Mouse (Mus musculus) limb, embryonic 14.5 days (tissue): ENCODE measurements at regions not wholly inside any gene's neighbourhood (a gene's known extent, or its start where the extent isn't known, plus 50 kb on each side); places are given as distances from the start of the nearest gene placed in this dataset.

Experiments
- ATAC-seq: fragments of 200-750 bp; cut with Nextera tagmentation; 2 replicates; pipeline ENCODE4 v1.8.0; 2017; ENCODE audit warnings: low read depth, moderate number of reproducible peaks, moderate TSS enrichment; ENCODE audit not compliant: low FRiP score
- DNase-seq: peaks from one replicate; pipeline ENCODE4 v3.0.0-alpha.2; 2015; ENCODE audit warnings: low spot score
- H3K27ac ChIP-seq: fragments of 300-500 bp; sonication (generic); replicated peaks from 2 replicates; pipeline ENCODE4 v1.5.1; 2014; ENCODE audit warnings: low read depth, mild to moderate bottlenecking, low read length, moderate library complexity, mixed read lengths
- H3K27me3 ChIP-seq: fragments of 300-500 bp; sonication (generic); 2 replicates; pipeline ENCODE4 v1.6.1; 2014; ENCODE audit warnings: low read length, mixed read lengths; ENCODE audit not compliant: control insufficient read depth, insufficient read depth
- H3K36me3 ChIP-seq: fragments of 300-500 bp; sonication (generic); 2 replicates; pipeline ENCODE4 v1.6.1; 2014; ENCODE audit warnings: mild to moderate bottlenecking, low read length, moderate library complexity, mixed read lengths; ENCODE audit not compliant: control insufficient read depth, insufficient read depth
- H3K4me1 ChIP-seq: fragments of 300-500 bp; sonication (generic); 2 replicates; pipeline ENCODE4 v1.6.1; 2014; ENCODE audit warnings: antibody characterized with exemption, low read length, mixed read lengths; ENCODE audit not compliant: control insufficient read depth, insufficient read depth
- H3K4me2 ChIP-seq: fragments of 300-500 bp; sonication (generic); replicated peaks from 2 replicates; pipeline ENCODE4 v1.6.1; 2014; ENCODE audit warnings: low read depth, mild to moderate bottlenecking, low read length, moderate library complexity; ENCODE audit not compliant: severe bottlenecking
- H3K4me3 ChIP-seq: fragments of 300-500 bp; sonication (generic); replicated peaks from 2 replicates; pipeline ENCODE4 v1.5.1; 2014; ENCODE audit warnings: low read length
- H3K9ac ChIP-seq: fragments of 300-500 bp; sonication (generic); 2 replicates; pipeline ENCODE4 v1.6.1; 2014; ENCODE audit warnings: mild to moderate bottlenecking, low read depth, low read length, moderate library complexity; ENCODE audit not compliant: severe bottlenecking
- H3K9me3 ChIP-seq: fragments of 300-500 bp; sonication (generic); 2 replicates; pipeline ENCODE4 v1.6.1; 2016; ENCODE audit warnings: low read length; ENCODE audit not compliant: control insufficient read depth
- POLR2A ChIP-seq: fragments of 200-500 bp; IDR thresholded peaks from 2 replicates; pipeline ENCODE4 v1.8.0; 2012; ENCODE audit warnings: inconsistent platforms, mild to moderate bottlenecking, moderate library complexity, borderline replicate concordance; ENCODE audit not compliant: insufficient read depth, insufficient read length; ENCODE audit errors: extremely low read depth
- WGBS: fragments of 180-500 bp; shearing (Covaris S2); extraction: QIAGEN DNeasy Blood & Tissue Kit; methylation state at CpG from one replicate; pipeline ENCODE4 v1.1.7; 2014; 5-methylcytosine and 5-hydroxymethylcytosine counted together

DNA sequence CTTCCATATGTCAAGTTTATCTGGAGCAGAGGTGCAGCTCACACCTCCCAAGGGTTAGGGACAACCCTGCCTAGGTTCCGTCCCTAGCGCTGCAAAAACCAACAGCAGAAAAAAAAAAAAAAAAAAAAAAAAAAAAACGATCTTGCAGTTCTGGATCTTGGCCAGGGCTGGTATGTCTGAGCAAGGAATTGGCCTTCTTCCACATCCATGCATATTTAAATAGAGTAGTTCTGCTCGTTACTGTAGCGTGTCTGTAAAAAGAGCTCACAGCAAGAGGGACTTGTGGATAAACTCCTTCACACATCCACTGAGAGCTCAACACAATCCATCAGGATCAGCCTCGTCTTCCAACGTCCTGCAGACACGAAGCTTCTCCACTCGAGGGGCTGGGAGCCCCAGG, 639.4 kb upstream of the Adam5 start:
- no peak for TF ChIP-seq POLR2A
- 0 out of 2 replicates have a peak, but pooled peaks have one; percentile 22 for ATAC-seq
- Histone ChIP-seq H3K27ac (peak overlapping the region; percentile 63), H3K36me3 (no peaks in the 10 kb centered on the region), H3K4me1 (peaks cover 42% of the 10 kb centered on the region), H3K4me3 (no peak overlapping the region), H3K4me2 (0 out of 2 replicates have a peak overlapping the region, but pooled peaks have one; percentile 5), H3K27me3 (no peaks in the 10 kb centered on the region), H3K9ac (no peak overlapping the region), H3K9me3 (no peaks in the 10 kb centered on the region)
- 17% methylated on average over 9 of the region's 9 CpGs for WGBS
- peak; percentile 79 for DNase-seq

DNA sequence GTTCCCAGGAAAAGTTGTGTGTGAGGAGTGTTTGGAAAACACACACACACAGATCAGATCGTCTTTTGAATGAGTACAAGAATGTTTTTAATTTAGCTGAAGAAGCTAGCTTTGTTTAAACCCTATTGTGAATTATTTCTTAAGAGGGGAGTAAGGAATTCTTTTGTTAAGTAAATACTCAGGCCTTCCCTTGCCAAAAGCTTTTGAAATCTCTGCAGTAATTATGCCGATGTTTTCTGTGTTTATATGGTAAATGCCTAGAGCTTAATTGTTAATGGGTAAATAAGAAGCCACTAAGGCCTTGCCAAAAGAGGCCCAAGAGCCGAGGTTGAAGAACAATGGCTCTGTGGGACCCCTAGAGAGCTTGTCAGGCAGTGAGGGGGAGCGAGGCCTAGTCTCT, 638.3 kb upstream of the Adam5 start:
- TF ChIP-seq POLR2A = no peak
- no peak overlapping the region for H3K9ac ChIP-seq
- no peak for ATAC-seq
- no peak for DNase-seq
- H3K36me3 ChIP-seq = no peaks in the 10 kb centered on the region
- peaks cover 42% of the 10 kb centered on the region for H3K4me1 ChIP-seq
- 0 out of 2 replicates have a peak overlapping the region, but pooled peaks have one; percentile 43 for H3K27ac ChIP-seq
- H3K4me3 ChIP-seq = no peak overlapping the region
- H3K9me3 ChIP-seq = no peaks in the 10 kb centered on the region
- WGBS = 40% methylated on average over 4 of the region's 4 CpGs
- no peaks in the 10 kb centered on the region for H3K27me3 ChIP-seq
- no peak overlapping the region for H3K4me2 ChIP-seq

DNA sequence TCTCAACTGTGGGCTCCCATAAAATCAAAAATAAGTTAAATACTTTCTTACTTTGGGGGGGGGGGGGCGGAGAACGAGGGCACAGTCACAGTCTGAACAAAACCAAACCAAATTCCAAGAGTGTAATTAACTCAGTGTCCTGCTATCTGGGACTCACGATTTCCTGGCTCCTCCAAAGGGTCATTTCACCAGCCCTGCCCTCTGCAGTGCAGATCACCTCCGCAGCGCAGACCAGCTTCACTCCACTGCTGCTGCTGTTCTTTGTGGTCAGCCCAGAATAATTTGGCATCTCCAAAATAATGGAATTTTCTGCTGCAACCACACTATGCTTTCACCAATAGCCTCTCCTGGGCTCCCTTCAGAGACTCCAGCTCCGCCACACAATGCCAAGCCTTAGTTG, 631.5 kb upstream of the Adam5 start:
- WGBS = 57% methylated on average over 6 of the region's 6 CpGs
- Histone ChIP-seq H3K4me1 (no peaks in the 10 kb centered on the region), H3K27ac (no peak overlapping the region), H3K36me3 (no peaks in the 10 kb centered on the region), H3K4me3 (no peak overlapping the region), H3K27me3 (no peaks in the 10 kb centered on the region), H3K9me3 (no peaks in the 10 kb centered on the region), H3K4me2 (no peak overlapping the region), H3K9ac (no peak overlapping the region)
- DNase-seq (no peak), ATAC-seq (no peak)
- TF ChIP-seq POLR2A = no peak

DNA sequence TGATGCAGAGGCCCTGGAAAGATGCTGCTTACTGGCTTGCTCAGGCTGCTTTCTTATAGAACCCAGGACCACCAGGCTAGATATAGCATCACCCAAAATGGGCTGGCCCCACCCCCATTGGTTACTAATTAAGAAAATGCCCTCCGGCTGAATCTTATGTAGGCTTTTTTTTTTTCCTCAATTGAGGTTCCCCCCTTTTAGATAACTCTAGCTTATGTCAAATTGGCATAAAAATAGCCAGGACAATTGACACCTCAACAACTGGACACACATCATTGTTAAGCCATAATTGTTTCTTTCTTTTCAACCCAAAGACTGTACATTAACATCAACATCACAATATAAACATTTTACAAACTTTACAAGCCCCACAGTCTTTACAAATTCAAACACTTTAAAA, 630.8 kb upstream of the Adam5 start:
- 83% methylated on average over 1 of the region's 1 CpGs for WGBS
- H3K27me3 ChIP-seq = no peaks in the 10 kb centered on the region
- TF ChIP-seq POLR2A = no peak
- ATAC-seq = no peak
- H3K9ac ChIP-seq = no peak overlapping the region
- H3K36me3 ChIP-seq = no peaks in the 10 kb centered on the region
- no peak for DNase-seq
- H3K9me3 ChIP-seq = no peaks in the 10 kb centered on the region
- no peak overlapping the region for H3K4me2 ChIP-seq
- H3K27ac ChIP-seq = no peak overlapping the region
- H3K4me3 ChIP-seq = no peak overlapping the region
- H3K4me1 ChIP-seq = no peaks in the 10 kb centered on the region

DNA sequence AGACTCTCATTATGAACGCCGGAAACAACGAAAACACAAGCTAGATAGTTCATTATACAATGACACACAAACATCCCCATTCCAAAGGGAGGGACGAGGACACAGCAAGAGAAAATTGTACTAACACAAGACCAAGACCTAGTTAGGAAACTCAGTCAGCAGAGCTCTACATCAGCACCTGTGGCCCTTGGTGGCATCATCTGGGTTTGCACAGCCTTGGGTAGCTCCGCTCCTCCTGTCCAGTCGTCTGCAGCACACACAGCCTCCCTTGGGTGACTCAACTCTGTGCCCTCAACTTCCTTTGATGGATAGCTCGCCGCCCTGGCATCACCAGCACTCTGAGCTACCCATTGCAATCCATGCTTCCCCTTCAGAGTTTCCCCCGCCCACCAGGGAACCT, 629.7 kb upstream of the Adam5 start:
- DNase-seq (no peak), ATAC-seq (no peak)
- WGBS = 95% methylated on average over 9 of the region's 9 CpGs
- Histone ChIP-seq H3K27ac (no peak overlapping the region), H3K4me2 (no peak overlapping the region), H3K4me3 (no peak overlapping the region), H3K27me3 (no peaks in the 10 kb centered on the region), H3K9ac (no peak overlapping the region), H3K4me1 (no peaks in the 10 kb centered on the region), H3K36me3 (no peaks in the 10 kb centered on the region), H3K9me3 (no peaks in the 10 kb centered on the region)
- TF ChIP-seq POLR2A = no peak

DNA sequence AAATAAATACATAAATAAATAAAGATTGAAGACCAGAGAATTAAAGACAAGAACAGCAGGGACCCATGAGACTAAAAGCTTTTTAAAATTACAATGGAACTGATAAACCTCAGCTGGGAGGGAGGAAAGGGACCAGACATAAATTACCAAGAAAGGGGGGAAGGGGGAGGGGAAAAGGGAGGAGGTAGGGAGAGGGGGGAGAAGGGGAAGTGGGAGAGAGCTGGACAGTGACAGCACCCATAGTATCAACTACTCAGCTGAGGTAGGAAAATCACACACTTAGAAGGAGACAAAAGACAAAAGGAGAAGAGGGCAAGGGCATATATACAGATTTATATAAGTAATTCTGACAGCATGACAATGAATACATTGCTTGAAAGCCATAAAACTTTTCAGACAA, 626.4 kb upstream of the Adam5 start:
- ATAC-seq (no peak), DNase-seq (no peak)
- Histone ChIP-seq H3K9me3 (no peaks in the 10 kb centered on the region), H3K4me3 (no peak overlapping the region), H3K4me1 (no peaks in the 10 kb centered on the region), H3K4me2 (no peak overlapping the region), H3K36me3 (no peaks in the 10 kb centered on the region), H3K27ac (no peak overlapping the region), H3K9ac (no peak overlapping the region), H3K27me3 (no peaks in the 10 kb centered on the region)
- no peak for TF ChIP-seq POLR2A
